8 mouse cellular contexts compared by ENCODE assay signal in the genomic region with DNA sequence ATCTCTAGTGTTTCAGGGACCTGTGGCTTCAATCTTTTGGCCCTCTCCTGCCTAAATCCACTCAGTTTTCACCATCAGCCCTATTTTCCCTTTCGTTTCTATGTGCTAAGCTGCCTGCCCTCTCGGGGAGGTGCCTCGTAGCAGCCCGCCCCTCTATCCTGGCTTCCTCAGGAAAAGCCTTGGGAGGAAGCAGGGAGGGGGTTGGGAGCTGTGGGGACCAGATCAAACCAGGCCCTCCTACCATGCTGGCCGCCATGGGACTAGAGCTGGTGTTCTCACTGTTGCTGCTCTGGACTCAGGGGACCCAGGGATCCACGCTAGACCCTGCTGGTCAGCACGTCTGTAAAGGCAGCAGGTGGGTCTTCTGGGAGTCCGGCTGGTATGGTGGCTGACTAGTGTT. TPM values are rescaled to one million over a fixed set of nuclear protein-coding genes. Genes with fewer than 3 reads are reported as not detected.
DNase-seq lines count a peak whose midpoint lies in the region; ATAC-seq lines count a peak whose summit lies in the region.

Gene Scarf1 (plus strand): TSS at position 205 of the 400 bp plus-strand sequence.

- H3K27me3 ChIP-seq in midbrain, embryonic 11.5 days (ENCODE audit: control insufficient read depth, insufficient read depth, low read length), result no peaks in the 10 kb centered on the region
- no peaks in the 10 kb centered on the region for H3K27me3 ChIP-seq in midbrain, embryonic 10.5 days (ENCODE audit: low read depth, poor library complexity, severe bottlenecking)
- H3K27me3 ChIP-seq in heart, embryonic 16.5 days (ENCODE audit: control insufficient read depth, insufficient read depth, low read length), result no peaks in the 10 kb centered on the region

- no peak within 1 kb of the TSS for H3K4me2 ChIP-seq in midbrain, embryonic 11.5 days
- H3K4me2 ChIP-seq in heart, embryonic 16.5 days (ENCODE audit: low read depth, low read length), result peak within 1 kb of the TSS; percentile 57

- H3K9ac ChIP-seq in midbrain, embryonic 11.5 days (ENCODE audit: low read length), result no peak within 1 kb of the TSS
- H3K9ac ChIP-seq in heart, embryonic 16.5 days (ENCODE audit: low read length), result peak within 1 kb of the TSS; percentile 37

- H3K9me3 ChIP-seq in midbrain, embryonic 11.5 days (ENCODE audit: control insufficient read depth, low read length), result no peaks in the 10 kb centered on the region
- no peaks in the 10 kb centered on the region for H3K9me3 ChIP-seq in midbrain, embryonic 10.5 days (replicated peaks)
- H3K9me3 ChIP-seq in heart, embryonic 16.5 days (replicated peaks; ENCODE audit: control insufficient read depth, low read length), result no peaks in the 10 kb centered on the region

- H3K36me3 ChIP-seq in midbrain, embryonic 11.5 days (ENCODE audit: control insufficient read depth, insufficient read depth, low read length), result peaks cover 7% of the 10 kb centered on the region; the same call in 1 of the 2 replicates
- H3K36me3 ChIP-seq in midbrain, embryonic 10.5 days, result peaks cover 16% of the 10 kb centered on the region
- H3K36me3 ChIP-seq in heart, embryonic 16.5 days (ENCODE audit: control insufficient read depth, insufficient read depth), result peaks cover 17% of the 10 kb centered on the region
- peaks cover 6% of the 10 kb centered on the region; the same call in 1 of the 2 replicates for H3K36me3 ChIP-seq in macrophage (ENCODE audit: inconsistent target)

- H3K79me2 ChIP-seq in macrophage (ENCODE audit: inconsistent target), result no peaks in the 10 kb centered on the region

- ATAC-seq in midbrain, embryonic 11.5 days (ENCODE audit: low FRiP score), result no peak
- no peak for ATAC-seq in heart, embryonic 16.5 days (replicated peaks; ENCODE audit: extremely low read depth, insufficient read depth, low FRiP score)

- H3K27ac ChIP-seq in midbrain, embryonic 11.5 days (ENCODE audit: low read depth, low read length), result no peak within 1 kb of the TSS
- no peak within 1 kb of the TSS for H3K27ac ChIP-seq in midbrain, embryonic 10.5 days (replicated peaks)
- H3K27ac ChIP-seq in heart, embryonic 16.5 days (ENCODE audit: low read length), result peak within 1 kb of the TSS; percentile 34
- H3K27ac ChIP-seq in macrophage, result no peak within 1 kb of the TSS

- WGBS in midbrain, embryonic 11.5 days, result 53% methylated on average over 8 of the region's 8 CpGs
- WGBS in midbrain, embryonic 10.5 days, result 63% methylated on average over 8 of the region's 8 CpGs
- WGBS in heart, embryonic 16.5 days, result 54% methylated on average over 8 of the region's 8 CpGs
- 34% methylated on average over 8 of the region's 8 CpGs for WGBS in macrophage (ENCODE audit: missing documents)

- no peak within 1 kb of the TSS for H3K4me3 ChIP-seq in midbrain, embryonic 11.5 days (ENCODE audit: low read depth, low read length)
- no peak within 1 kb of the TSS for H3K4me3 ChIP-seq in midbrain, embryonic 10.5 days
- H3K4me3 ChIP-seq in heart, embryonic 16.5 days (ENCODE audit: low read length), result peak within 1 kb of the TSS; percentile 43
- peak within 1 kb of the TSS; percentile 6; the same call in 1 of the 2 replicates for H3K4me3 ChIP-seq in macrophage (ENCODE audit: inconsistent target)

- peak; percentile 76 for DNase-seq in midbrain, embryonic 11.5 days (ENCODE audit: low spot score, missing footprints)
- DNase-seq in midbrain, embryonic 10.5 days (ENCODE audit: low spot score), result no peak
- DNase-seq in kidney, postnatal 14 days, result peak; percentile 81
- no peak for DNase-seq in urinary bladder, postnatal 14 days (ENCODE audit: low spot score)
- no peak for DNase-seq in cerebellum, postnatal 14 days
- DNase-seq in right cerebral cortex, adult 2 months (ENCODE audit: low spot score in 2 of 2), result no peak

- H3K4me1 ChIP-seq in midbrain, embryonic 11.5 days (ENCODE audit: control insufficient read depth, insufficient read depth, low read length), result peaks cover 13% of the 10 kb centered on the region
- peaks cover 26% of the 10 kb centered on the region for H3K4me1 ChIP-seq in midbrain, embryonic 10.5 days
- peaks cover 13% of the 10 kb centered on the region for H3K4me1 ChIP-seq in heart, embryonic 16.5 days (ENCODE audit: control insufficient read depth, insufficient read depth, low read length)

RNA-seq across cellular contexts. Expression of gene Scarf1, which starts in this region (rescaled TPM):
- polyA plus RNA-seq in midbrain, embryonic 11.5 days (2014; fragmentation: Nextera tagmentation; extraction: Ambion mirVana), result 2.9 and 3.4 TPM in 2 replicates
- 4.7 and 4.8 TPM in 2 replicates for polyA plus RNA-seq in midbrain, embryonic 10.5 days (2016; fragmentation: Nextera tagmentation; extraction: Ambion mirVana)
- 11.0 and 14.0 TPM in 2 replicates for polyA plus RNA-seq in heart, embryonic 16.5 days (2015; fragmentation: Nextera tagmentation; extraction: Ambion mirVana)
- 10 to 100 TPM; 12.1 to 48.5 (median 29.0) TPM for total RNA-seq in macrophage (2018; cell fraction: chromatin; rRNA removed)
- total RNA-seq in macrophage (2018; cell fraction: cytosol; rRNA removed), result 10 to 100 TPM in 24 of 26 experiments, 1 to 10 TPM in 2; 8.5 to 34.5 (median 14.6) TPM
- 10 to 100 TPM; 17.7 to 87.3 (median 37.1) TPM for total RNA-seq in macrophage (2018; cell fraction: nucleus; rRNA removed)
- polyA plus RNA-seq in macrophage (2018), result 8.6 to 19.0 TPM (median 16.2 TPM) in 3 replicates

Comparison
In these comparisons a context has a peak if more than half of its experiments do, and no peak if none do; other contexts are left out.
1. DNase-seq: peak in midbrain, embryonic 11.5 days (single experiment) and kidney, postnatal 14 days (single experiment); none in midbrain, embryonic 10.5 days (single experiment), urinary bladder, postnatal 14 days (single experiment), cerebellum, postnatal 14 days (0 of 2) and right cerebral cortex, adult 2 months (0 of 2).
2. H3K4me3 ChIP-seq: peak in heart, embryonic 16.5 days (single experiment) and macrophage (single experiment); none in midbrain, embryonic 11.5 days (single experiment) and midbrain, embryonic 10.5 days (single experiment).